Mouse (Mus musculus) MN1 (cell line): ENCODE measurements around the gene Adcy4.

Source experiments
- DNase-seq: peaks from one replicate; pipeline ENCODE4 v3.0.0-alpha.2; 2016; ENCODE audit warnings: low spot score

Adcy4 gene

DNA sequence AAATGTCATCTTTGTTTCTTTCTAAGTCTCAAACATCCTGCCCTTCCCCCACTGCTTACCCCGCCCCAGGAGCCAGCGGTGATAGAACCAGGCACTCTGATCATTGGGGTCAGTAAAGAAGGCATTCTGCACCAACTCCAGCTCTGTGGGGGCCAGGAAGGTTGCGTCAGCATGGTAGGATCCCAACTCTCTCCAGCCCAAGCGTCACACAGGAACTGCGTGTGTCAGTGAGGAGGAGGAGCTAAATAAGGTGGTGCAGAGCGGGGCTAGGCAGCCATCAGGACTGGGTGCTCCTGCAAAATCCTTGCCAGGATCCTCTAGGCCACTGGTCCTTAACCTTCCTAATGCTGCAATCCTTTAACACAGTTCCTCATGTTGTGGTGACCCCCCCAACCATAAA is 64.2 kb downstream of the Adcy4 start:
- no peak for DNase-seq
